Comparison of ENCODE assay signal across 22 mouse cellular contexts in genomic region chr6:91268318-91268717, GRCm38 (mm10). TPM values are rescaled to one million over a fixed set of nuclear protein-coding genes. Genes with fewer than 3 reads are reported as not detected.
A peak's percentile ranks its signal among the peaks of the same experiment; 100 is the strongest.
DNase-seq lines count a peak whose midpoint lies in the region; ATAC-seq lines count a peak whose summit lies in the region.
"Had no signal": no experiment of that assay in that cellular context is flagged by ENCODE, and none has a peak within 500 bp of the region (broad histone marks: within the 10 kb centered on the region; RNA-seq: fewer than 3 reads in every experiment).

No protein-coding gene starts in this region.

- no peaks in the 10 kb centered on the region for H3K36me3 ChIP-seq in forebrain, embryonic 14.5 days (ENCODE audit: control insufficient read depth, insufficient read depth, low read length)
- 0 out of 2 replicates have a peak, but pooled peaks cover 5% of the 10 kb centered on the region for H3K36me3 ChIP-seq in forebrain, embryonic 10.5 days (replicated peaks)
- H3K36me3 ChIP-seq in limb, embryonic 10.5 days: peaks cover 72% of the 10 kb centered on the region
- H3K36me3 ChIP-seq: hindbrain, embryonic 12.5 days had no signal

- WGBS in forebrain, embryonic 14.5 days: 45% methylated on average over 9 of the region's 9 CpGs
- WGBS in forebrain, embryonic 10.5 days: 74% methylated on average over 9 of the region's 9 CpGs
- WGBS in limb, embryonic 10.5 days: 25% methylated on average over 9 of the region's 9 CpGs

- H3K9ac ChIP-seq in forebrain, embryonic 14.5 days (ENCODE audit: low read length): no peak overlapping the region
- H3K9ac ChIP-seq: embryonic facial prominence, embryonic 12.5 days; forebrain, postnatal 0 days; hindbrain, embryonic 12.5 days had no signal

- H3K27ac ChIP-seq in forebrain, embryonic 14.5 days (ENCODE audit: low read depth, low read length): no peak overlapping the region
- H3K27ac ChIP-seq in forebrain, embryonic 10.5 days: no peak overlapping the region
- no peak overlapping the region for H3K27ac ChIP-seq in limb, embryonic 10.5 days
- H3K27ac ChIP-seq: embryonic facial prominence, embryonic 12.5 days; heart, embryonic 10.5 days; hindbrain, embryonic 12.5 days had no signal

- no peak overlapping the region for H3K4me2 ChIP-seq in forebrain, embryonic 14.5 days (ENCODE audit: low read length)
- H3K4me2 ChIP-seq: embryonic facial prominence, embryonic 12.5 days; hindbrain, embryonic 12.5 days had no signal

- 0 out of 2 replicates have a peak, but pooled peaks have one; percentile 62 for ATAC-seq in forebrain, embryonic 14.5 days
- ATAC-seq in erythroblast, adult 5-6 weeks (replicated peaks; ENCODE audit: low FRiP score, poor library complexity, severe bottlenecking): no peak
- ATAC-seq: forebrain, postnatal 0 days; hindbrain, embryonic 16.5 days; inflammation-experienced regulatory T-cells, adult 6 months had no signal

- H3K4me3 ChIP-seq in forebrain, embryonic 14.5 days (ENCODE audit: low read depth, low read length): no peak overlapping the region
- no peak overlapping the region for H3K4me3 ChIP-seq in forebrain, embryonic 10.5 days
- H3K4me3 ChIP-seq in limb, embryonic 10.5 days: no peak overlapping the region
- H3K4me3 ChIP-seq: embryonic facial prominence, embryonic 12.5 days; heart, embryonic 10.5 days; hindbrain, embryonic 12.5 days had no signal

- H3K4me1 ChIP-seq in forebrain, embryonic 14.5 days (ENCODE audit: control insufficient read depth, insufficient read depth, low read length): peaks cover 3% of the 10 kb centered on the region; the same call in 1 of the 2 replicates
- peaks cover 15% of the 10 kb centered on the region for H3K4me1 ChIP-seq in forebrain, embryonic 10.5 days
- peaks cover 17% of the 10 kb centered on the region for H3K4me1 ChIP-seq in limb, embryonic 10.5 days
- H3K4me1 ChIP-seq: embryonic facial prominence, embryonic 12.5 days; heart, embryonic 10.5 days had no signal

- H3K27me3 ChIP-seq in forebrain, embryonic 14.5 days (replicated peaks; ENCODE audit: control insufficient read depth, insufficient read depth, low read length): no peaks in the 10 kb centered on the region
- H3K27me3 ChIP-seq in forebrain, embryonic 10.5 days (ENCODE audit: poor library complexity, severe bottlenecking): no peaks in the 10 kb centered on the region
- no peaks in the 10 kb centered on the region for H3K27me3 ChIP-seq in limb, embryonic 10.5 days (ENCODE audit: low read depth, poor library complexity, severe bottlenecking)
- H3K27me3 ChIP-seq: embryonic facial prominence, embryonic 12.5 days; hindbrain, embryonic 12.5 days had no signal

- H3K9me3 ChIP-seq in forebrain, embryonic 14.5 days (replicated peaks; ENCODE audit: control insufficient read depth, low read length): no peaks in the 10 kb centered on the region
- H3K9me3 ChIP-seq in forebrain, embryonic 10.5 days: no peaks in the 10 kb centered on the region
- no peaks in the 10 kb centered on the region for H3K9me3 ChIP-seq in limb, embryonic 10.5 days (replicated peaks)
- H3K9me3 ChIP-seq: embryonic facial prominence, embryonic 12.5 days; heart, embryonic 10.5 days; hindbrain, embryonic 12.5 days had no signal

- DNase-seq in forebrain, embryonic 14.5 days (ENCODE audit: low spot score): peak; percentile 59
- no peak for DNase-seq in forebrain, embryonic 10.5 days (ENCODE audit: extremely low spot score, low spot score)
- peak; percentile 44 to 56 for DNase-seq in thymus, postnatal 10 days (ENCODE audit: low spot score in 2 of 2)
- no peak for DNase-seq in thymus, adult 18-20 months
- DNase-seq in limb, embryonic 10.5 days (ENCODE audit: low spot score): peak; percentile 56
- DNase-seq in thymus, postnatal 4 days: peak; percentile 57
- DNase-seq in spleen, adult 18-20 months: no peak
- DNase-seq: adrenal gland, adult 8-10 months; cerebellum, adult 11-12 months; cerebellum, adult 9-10 months; cerebellum, postnatal 36 days; forebrain, postnatal 0 days; gastrocnemius, postnatal 10 days; heart, adult 18-20 months; heart, postnatal 10 days; heart, postnatal 4 days had no signal

RNA-seq across cellular contexts. Expression of gene Fbln2, which starts 56.1 kb away (rescaled TPM):
- polyA plus RNA-seq in forebrain, embryonic 14.5 days (2014; fragmentation: Nextera tagmentation; extraction: Ambion mirVana): 7.3 and 12.8 TPM in 2 replicates
- 30.5 and 35.4 TPM in 2 replicates for polyA plus RNA-seq in forebrain, embryonic 10.5 days (2016; fragmentation: Nextera tagmentation; extraction: Ambion mirVana)
- 61.9 and 101 TPM in 2 replicates for polyA plus RNA-seq in limb, embryonic 10.5 days (2016; fragmentation: Nextera tagmentation; extraction: Ambion mirVana)
- total RNA-seq in erythroblast, adult 5-6 weeks (2015; ENCODE audit: low replicate concordance): not detected in 2 replicates
- total RNA-seq in erythroblast, adult 5-6 weeks (2017; ENCODE audit: low replicate concordance): not detected in 2 replicates

Comparison
In these comparisons a context has a peak if more than half of its experiments do, and no peak if none do; other contexts are left out.
1. DNase-seq: peak in forebrain, embryonic 14.5 days (single experiment), thymus, postnatal 10 days (2 of 2), limb, embryonic 10.5 days (single experiment) and thymus, postnatal 4 days (single experiment); none in forebrain, embryonic 10.5 days (single experiment), thymus, adult 18-20 months (0 of 2) and spleen, adult 18-20 months (0 of 2).